Mouse (Mus musculus) gastrocnemius, postnatal 4 days (tissue): ENCODE data around the gene Vmn1r163. TPM values are rescaled to one million over a fixed set of nuclear protein-coding genes. Genes with fewer than 3 reads are reported as not detected.
"Not testable (repeated sequence)": the region's sequence is repeated elsewhere in the genome, so short reads cannot be mapped to it uniquely, and the experiment has no call there.

Experiments used
- DNase-seq, 2 experiments: peaks; one replicate each; pipeline ENCODE4 v3.0.0; 2021 to 2022; ENCODE audit warnings: low spot score in 2 of 2, mixed read lengths in 2 of 2
- long read RNA-seq, 2 experiments: library from polyadenylated mRNA; stranded (forward); transcript quantifications; one replicate each; pipeline ENCODE4 v2.0.0; 2021
- total RNA-seq, 2 experiments: library from RNA; stranded (reverse); gene quantifications; 2 replicates each; pipeline ENCODE4 v1.2.3; 2021

The Vmn1r163 gene
- not detected for total RNA-seq
- long read RNA-seq, experiment 1, result 0 reads
- long read RNA-seq, experiment 2, result 0 reads

GRCm38 (mm10) chr7:23055240-23055639 lies at the start of gene Vmn1r163:
TSS of gene Vmn1r163 (plus strand) at chr7:23055540.
- not testable (repeated sequence) for DNase-seq

DNA sequence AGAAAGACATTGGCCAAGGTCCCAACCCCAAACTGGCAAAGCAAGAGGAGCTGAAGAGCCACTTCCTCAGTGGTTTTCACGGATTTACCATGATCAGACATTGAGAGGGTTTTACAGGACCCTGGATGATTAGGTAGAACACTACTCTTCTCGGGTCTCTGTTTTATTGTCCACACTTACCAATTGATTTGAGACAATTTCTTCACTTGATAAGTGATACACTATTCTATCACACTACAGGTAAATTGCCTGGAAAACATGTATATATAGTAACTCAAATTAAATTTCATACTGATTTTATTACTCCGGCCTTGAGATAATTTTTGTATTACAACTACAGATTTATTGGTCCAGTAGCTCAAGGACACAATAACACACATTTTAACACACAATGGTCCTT lies 35.5 kb upstream of the Vmn1r163 start, which contains the start of gene Gm4216:
Gene Gm4216, minus strand, starts transcription at position 101 of the 400 bp plus-strand sequence.
- not testable (repeated sequence) for DNase-seq

GRCm38 (mm10) chr7:23067356-23067755 lies 12.0 kb downstream of the Vmn1r163 start, which contains the start of gene Gm8720:
TSS of gene Gm8720 (minus strand) at chr7:23067456.
- DNase-seq, result not testable (repeated sequence)

Other genes with a start within 250 kb of the Vmn1r163 start
- not detected for gene Vmn1r159, start 211.9 kb upstream of the Vmn1r163 start, total RNA-seq
- not detected for gene Vmn1r160, start 184.3 kb upstream of the Vmn1r163 start, total RNA-seq
- gene Gm4214, start 70.9 kb upstream of the Vmn1r163 start, total RNA-seq, result not detected
- gene Gm4216, start 35.6 kb upstream of the Vmn1r163 start, total RNA-seq, result not detected
- not detected for gene Gm8720, start 11.9 kb downstream of the Vmn1r163 start, total RNA-seq
- gene Gm10662, start 88.9 kb downstream of the Vmn1r163 start, total RNA-seq, result not detected
- not detected for gene Vmn1r165, start 161.8 kb downstream of the Vmn1r163 start, total RNA-seq
- not detected for gene Vmn1r166, start 196.1 kb downstream of the Vmn1r163 start, total RNA-seq
- not detected for gene Gm6902, start 223.4 kb downstream of the Vmn1r163 start, total RNA-seq
- gene Nlrp4e, start 245.7 kb downstream of the Vmn1r163 start, total RNA-seq, result not detected